Mouse (Mus musculus) testis, adult 2 months (tissue): ENCODE measurements around the gene Zdhhc25. TPM values are rescaled to one million over a fixed set of nuclear protein-coding genes. Genes with fewer than 3 reads are reported as not detected.

ENCODE experiments used
- H3K27ac ChIP-seq: fragments of 200-500 bp; 2 replicates; pipeline ENCODE4 v1.5.1; 2012; ENCODE audit warnings: low read depth, low read length; ENCODE audit not compliant: control insufficient read depth, insufficient read depth
- H3K27me3 ChIP-seq: fragments of 200-500 bp; 2 replicates; pipeline ENCODE4 v1.6.1; 2012; ENCODE audit warnings: mild to moderate bottlenecking, low read length, moderate library complexity; ENCODE audit not compliant: control insufficient read depth, insufficient read depth
- H3K36me3 ChIP-seq: fragments of 200-500 bp; 2 replicates; pipeline ENCODE4 v1.6.1; 2012; ENCODE audit warnings: mild to moderate bottlenecking, low read length; ENCODE audit not compliant: control insufficient read depth, insufficient read depth
- H3K4me1 ChIP-seq: fragments of 200-500 bp; 2 replicates; pipeline ENCODE4 v1.6.1; 2012; ENCODE audit warnings: low read length; ENCODE audit not compliant: control insufficient read depth, insufficient read depth
- H3K4me3 ChIP-seq: fragments of 200-500 bp; 2 replicates; pipeline ENCODE4 v1.5.1; 2012; ENCODE audit warnings: low read depth, mild to moderate bottlenecking, low read length, moderate library complexity, mixed read lengths; ENCODE audit not compliant: control insufficient read depth
- CTCF ChIP-seq: fragments of 200-500 bp; IDR thresholded peaks from 2 replicates; pipeline ENCODE4 v1.5.1; 2012; ENCODE audit warnings: low read depth, mild to moderate bottlenecking, inconsistent platforms, low read length, moderate library complexity; ENCODE audit not compliant: control insufficient read depth, insufficient read depth, insufficient replicate concordance
- POLR2A ChIP-seq: fragments of 200-500 bp; IDR thresholded peaks from 2 replicates; pipeline ENCODE4 v1.6.1; 2012; ENCODE audit warnings: low read depth, mild to moderate bottlenecking, inconsistent platforms, low read length, moderate library complexity; ENCODE audit not compliant: control insufficient read depth
- polyA plus RNA-seq: library from polyadenylated mRNA; depleted of rRNA; stranded (reverse); fragments of >200 nt; gene quantifications from 2 replicates; pipeline ENCODE4 v1.2.3, GENCODE M21; 2012; rRNA removed

Zdhhc25 gene
- polyA plus RNA-seq: 235 and 241 TPM in 2 replicates

- no peaks in the 10 kb centered on the region for H3K27me3 ChIP-seq
- H3K27ac ChIP-seq: no peak within 1 kb of the TSS
- peak within 1 kb of the TSS; percentile 72 for H3K4me3 ChIP-seq
- TF ChIP-seq POLR2A (peak; percentile 62), CTCF (no peak)
- no peaks in the 10 kb centered on the region; the same call in 1 of the 2 replicates for H3K4me1 ChIP-seq
- no peaks in the 10 kb centered on the region for H3K36me3 ChIP-seq
Measured at GRCm38 (mm10) chr15:88600002-88600401, at the start of gene Zdhhc25. Gene Zdhhc25 (plus strand): TSS chr15:88600302.

- Histone ChIP-seq H3K4me1 (no peaks in the 10 kb centered on the region), H3K36me3 (no peaks in the 10 kb centered on the region), H3K4me3 (no peak overlapping the region), H3K27me3 (no peaks in the 10 kb centered on the region), H3K27ac (no peak overlapping the region)
- TF ChIP-seq POLR2A: no peak
- no peak for TF ChIP-seq CTCF
Measured at GRCm38 (mm10) chr15:88552852-88553251, 47.2 kb upstream of the Zdhhc25 start.

GRCm38 (mm10) chr15:88555476-88555875 lies 44.6 kb upstream of the Zdhhc25 start:
- no peak overlapping the region for H3K27ac ChIP-seq
- TF ChIP-seq CTCF: peak; percentile 82; the same call in 1 of the 2 replicates
- no peak for TF ChIP-seq POLR2A
- no peaks in the 10 kb centered on the region; the same call in 1 of the 2 replicates for H3K4me1 ChIP-seq
- H3K4me3 ChIP-seq: peak overlapping the region; percentile 46; the same call in 1 of the 2 replicates
- no peaks in the 10 kb centered on the region for H3K27me3 ChIP-seq
- H3K36me3 ChIP-seq: no peaks in the 10 kb centered on the region

GRCm38 (mm10) chr15:88560637-88561036 lies 39.5 kb upstream of the Zdhhc25 start:
- no peak overlapping the region for H3K4me3 ChIP-seq
- no peaks in the 10 kb centered on the region for H3K36me3 ChIP-seq
- no peaks in the 10 kb centered on the region for H3K27me3 ChIP-seq
- TF ChIP-seq POLR2A: no peak
- TF ChIP-seq CTCF: no peak
- no peak overlapping the region for H3K27ac ChIP-seq
- H3K4me1 ChIP-seq: peaks cover 9% of the 10 kb centered on the region

- Histone ChIP-seq H3K27ac (no peak overlapping the region), H3K4me1 (peaks cover 9% of the 10 kb centered on the region), H3K36me3 (no peaks in the 10 kb centered on the region), H3K4me3 (no peak overlapping the region), H3K27me3 (no peaks in the 10 kb centered on the region)
- TF ChIP-seq POLR2A (no peak), CTCF (0 out of 2 replicates have a peak, but pooled peaks have one; percentile 6)
Measured at GRCm38 (mm10) chr15:88561058-88561730, 38.9 kb upstream of the Zdhhc25 start.

- Histone ChIP-seq H3K4me1 (peaks cover 9% of the 10 kb centered on the region), H3K27ac (no peak overlapping the region), H3K36me3 (no peaks in the 10 kb centered on the region), H3K4me3 (no peak overlapping the region), H3K27me3 (no peaks in the 10 kb centered on the region)
- TF ChIP-seq CTCF: no peak
- TF ChIP-seq POLR2A: no peak
Measured at GRCm38 (mm10) chr15:88565307-88565706, 34.8 kb upstream of the Zdhhc25 start.

GRCm38 (mm10) chr15:88565806-88566205 lies 34.3 kb upstream of the Zdhhc25 start:
- Histone ChIP-seq H3K27me3 (no peaks in the 10 kb centered on the region), H3K36me3 (no peaks in the 10 kb centered on the region), H3K27ac (no peak overlapping the region), H3K4me1 (peaks cover 6% of the 10 kb centered on the region), H3K4me3 (no peak overlapping the region)
- TF ChIP-seq POLR2A: no peak
- TF ChIP-seq CTCF: no peak
